Mouse (Mus musculus) cerebellum, adult 2 months (tissue): ENCODE measurements at regions not wholly inside any gene's neighbourhood (a gene's known extent, or its start where the extent isn't known, plus 50 kb on each side); places are given as distances from the start of the nearest gene placed in this dataset.

ENCODE experiments used
- CTCF ChIP-seq: fragments of 200-500 bp; IDR thresholded peaks from 2 replicates; pipeline ENCODE4 v1.5.1; 2011; ENCODE audit warnings: low read depth, mild to moderate bottlenecking, control low read depth, low read length, moderate library complexity, borderline replicate concordance; ENCODE audit not compliant: insufficient read depth
- POLR2A ChIP-seq: fragments of 200-500 bp; IDR thresholded peaks from 2 replicates; pipeline ENCODE4 v1.6.1; 2011; ENCODE audit warnings: low read length, control low read depth, borderline replicate concordance; ENCODE audit not compliant: insufficient read depth

GRCm38 (mm10) chr5:28793781-28794180, 326.7 kb upstream of the Shh start:
- TF ChIP-seq POLR2A, result no peak
- no peak for TF ChIP-seq CTCF
